Mouse (Mus musculus) hindbrain, embryonic 12.5 days (tissue): ENCODE measurements around the gene Nfia. TPM values are rescaled to one million over a fixed set of nuclear protein-coding genes. Genes with fewer than 3 reads are reported as not detected.

ENCODE experiments used
- ATAC-seq: fragments of 200-750 bp; cut with Nextera tagmentation; 2 replicates; pipeline ENCODE4 v1.8.0; 2017; ENCODE audit warnings: moderate TSS enrichment; ENCODE audit not compliant: low FRiP score
- H3K27ac ChIP-seq: fragments of 300-500 bp; sonication (generic); 2 replicates; pipeline ENCODE4 v1.5.1; 2016; ENCODE audit warnings: mild to moderate bottlenecking
- H3K27me3 ChIP-seq: fragments of 300-500 bp; sonication (generic); 2 replicates; pipeline ENCODE4 v1.6.1; 2016; ENCODE audit warnings: mild to moderate bottlenecking
- H3K36me3 ChIP-seq: fragments of 300-500 bp; sonication (generic); 2 replicates; pipeline ENCODE4 v1.6.1; 2016; ENCODE audit warnings: mild to moderate bottlenecking
- H3K4me1 ChIP-seq: fragments of 300-500 bp; sonication (generic); 2 replicates; pipeline ENCODE4 v1.6.1; 2016
- H3K4me2 ChIP-seq: fragments of 300-500 bp; sonication (generic); replicated peaks from 2 replicates; pipeline ENCODE4 v1.6.1; 2016; ENCODE audit warnings: mild to moderate bottlenecking
- H3K4me3 ChIP-seq: fragments of 300-500 bp; sonication (generic); 2 replicates; pipeline ENCODE4 v1.5.1; 2016; ENCODE audit warnings: mild to moderate bottlenecking
- H3K9ac ChIP-seq: fragments of 300-500 bp; sonication (generic); 2 replicates; pipeline ENCODE4 v1.6.1; 2016; ENCODE audit warnings: mild to moderate bottlenecking, moderate library complexity
- H3K9me3 ChIP-seq: fragments of 300-500 bp; sonication (generic); replicated peaks from 2 replicates; pipeline ENCODE4 v1.6.1; 2016; ENCODE audit warnings: mild to moderate bottlenecking
- WGBS: fragments of 180-500 bp; shearing (Covaris S2); methylation state at CpG from one replicate; pipeline ENCODE4 v1.1.7; 2016; 5-methylcytosine and 5-hydroxymethylcytosine counted together
- polyA plus RNA-seq: library from polyadenylated mRNA; unstranded; fragments of >200 nt; fragmentation: Nextera tagmentation; extraction: Ambion mirVana; gene quantifications from 2 replicates; pipeline ENCODE4 v1.2.1, GENCODE M21; 2016

Nfia gene
- polyA plus RNA-seq, 1 experiment from 2014 or later, result 58.4 TPM

DNA sequence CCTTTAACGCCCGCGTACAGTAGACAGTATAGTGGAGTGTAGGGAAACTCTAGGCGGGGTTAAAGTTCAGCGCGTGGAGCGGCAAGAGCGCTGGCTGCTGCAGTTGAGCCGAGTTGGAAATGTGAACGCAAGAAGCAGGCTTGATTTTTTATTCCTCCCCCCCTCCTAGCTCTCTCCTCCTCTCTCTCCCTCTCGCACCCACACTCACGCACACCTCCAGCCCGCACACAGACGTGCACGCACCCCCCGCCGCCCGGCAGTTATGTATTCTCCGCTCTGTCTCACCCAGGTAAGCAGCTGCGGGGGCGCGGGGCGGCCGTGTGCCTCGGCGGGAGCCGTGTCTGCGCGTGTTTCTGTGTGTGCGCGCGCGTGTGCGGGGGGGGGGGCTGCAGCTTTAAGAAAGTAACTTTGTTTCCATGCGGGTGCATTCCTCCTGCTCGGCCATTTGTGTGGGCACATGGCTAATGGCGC is 5.2 kb downstream of the Nfia start, which contains the start of gene E130114P18Rik:
Gene E130114P18Rik (minus strand): TSS at position 373 of the 471 bp plus-strand sequence.
- ATAC-seq, result peak; percentile 75
- H3K27ac ChIP-seq, result peak within 1 kb of the TSS; percentile 94
- peaks cover 31% of the 10 kb centered on the region for H3K4me1 ChIP-seq
- WGBS, result under 1% methylated on average over 35 of the region's 37 CpGs
- H3K9ac ChIP-seq, result peak within 1 kb of the TSS; percentile 93
- H3K4me3 ChIP-seq, result peak within 1 kb of the TSS; percentile 74
- H3K27me3 ChIP-seq, result peaks cover 8% of the 10 kb centered on the region; the same call in 1 of the 2 replicates
- peak within 1 kb of the TSS; percentile 84 for H3K4me2 ChIP-seq
- H3K9me3 ChIP-seq, result no peaks in the 10 kb centered on the region
- peaks cover 3% of the 10 kb centered on the region; the same call in 1 of the 2 replicates for H3K36me3 ChIP-seq

DNA sequence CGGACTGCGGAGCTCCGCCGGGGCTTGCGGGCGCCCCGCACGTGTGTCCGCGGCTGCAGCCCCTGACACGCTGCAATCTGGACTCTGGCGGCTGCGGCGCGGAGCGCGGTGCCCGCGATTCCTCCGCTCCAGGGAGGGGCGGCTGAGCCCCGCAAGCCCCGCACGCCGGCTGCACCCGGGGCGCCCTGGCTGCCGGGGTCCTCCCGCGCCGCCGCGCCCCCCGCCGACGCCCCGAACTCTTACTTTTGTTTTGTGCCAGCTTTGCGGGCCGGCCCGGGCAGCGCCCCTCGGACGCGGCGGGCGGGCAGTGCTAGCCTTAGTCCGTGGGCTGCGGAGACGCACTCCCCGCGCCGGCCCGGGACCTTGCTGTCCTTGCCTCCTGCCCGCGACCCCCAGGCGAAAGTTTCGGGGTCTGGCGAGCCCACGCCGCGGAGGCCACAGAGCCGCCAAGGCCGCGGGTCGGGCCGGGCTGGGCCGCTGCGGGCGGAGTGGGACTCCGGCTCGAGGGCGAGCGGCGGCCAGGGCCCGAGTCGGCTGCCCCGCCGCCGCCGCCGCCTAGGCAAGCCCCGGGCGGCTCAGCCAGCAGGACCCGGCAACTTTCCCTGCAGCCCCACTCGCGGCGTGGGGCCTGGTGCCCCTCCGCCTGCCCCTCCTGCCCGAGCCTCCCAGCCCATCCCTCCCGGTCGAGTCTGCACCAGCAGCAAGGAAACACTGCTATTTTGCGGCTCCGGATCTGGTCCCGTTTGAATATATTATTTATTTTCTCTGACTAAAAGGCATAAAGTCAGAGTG is 5.9 kb downstream of the Nfia start:
- H3K27ac ChIP-seq, result peak overlapping the region; percentile 94
- peak overlapping the region; percentile 84 for H3K4me2 ChIP-seq
- 1% methylated on average over 58 of the region's 94 CpGs for WGBS
- H3K9me3 ChIP-seq, result no peaks in the 10 kb centered on the region
- peak overlapping the region; percentile 93 for H3K9ac ChIP-seq
- H3K36me3 ChIP-seq, result peaks cover 10% of the 10 kb centered on the region
- H3K27me3 ChIP-seq, result peaks cover 8% of the 10 kb centered on the region; the same call in 1 of the 2 replicates
- H3K4me1 ChIP-seq, result peaks cover 30% of the 10 kb centered on the region
- peak; percentile 12; the same call in 1 of the 2 replicates for ATAC-seq
- H3K4me3 ChIP-seq, result peak overlapping the region; percentile 74

DNA sequence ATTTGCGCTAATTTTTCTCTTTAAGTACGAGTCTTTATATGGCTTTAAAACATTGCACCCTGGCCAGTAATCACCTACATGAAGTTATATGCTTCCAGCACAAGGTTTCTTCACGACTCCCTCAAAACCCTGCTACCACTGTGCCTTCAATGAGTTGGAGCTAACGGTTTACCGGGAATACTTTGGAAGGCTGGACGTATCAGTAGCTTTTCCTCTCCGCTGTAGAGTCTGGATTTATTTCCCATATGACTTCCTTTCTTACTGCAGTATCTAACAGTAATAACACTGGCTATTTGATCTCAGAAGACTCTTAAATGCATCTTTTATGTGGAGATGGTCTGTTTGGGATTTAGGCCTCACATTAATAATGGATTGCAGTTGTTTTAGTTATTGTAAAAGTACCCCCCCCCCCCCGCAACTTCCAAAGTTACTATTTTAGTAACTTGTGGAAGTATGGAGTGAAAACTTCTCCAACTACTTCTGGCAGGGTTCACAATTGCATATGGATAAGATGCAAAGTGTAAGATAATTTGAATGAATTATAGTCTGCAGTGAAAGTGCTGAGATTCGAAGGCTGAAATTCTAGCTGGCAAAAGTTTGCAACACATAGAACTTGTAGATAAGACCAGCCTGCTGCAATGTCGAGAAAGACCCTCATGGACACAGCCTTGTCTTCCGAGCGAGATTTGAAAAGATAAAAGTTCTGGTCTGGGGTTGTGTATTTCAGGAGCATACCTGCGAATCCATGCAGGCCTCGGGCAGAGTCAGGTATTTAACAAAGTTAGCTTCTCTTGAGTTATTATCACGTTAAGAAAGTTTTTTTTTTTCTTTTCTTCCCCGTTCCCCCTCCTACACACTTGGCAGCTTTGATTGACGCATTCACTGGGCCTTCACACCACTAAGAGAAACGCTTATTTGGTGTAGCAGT is 6.7 kb downstream of the Nfia start:
- no peaks in the 10 kb centered on the region for H3K9me3 ChIP-seq
- H3K27ac ChIP-seq, result peak overlapping the region; percentile 94
- peaks cover 12% of the 10 kb centered on the region for H3K36me3 ChIP-seq
- 6% methylated on average over 18 of the region's 18 CpGs for WGBS
- peaks cover 23% of the 10 kb centered on the region for H3K4me1 ChIP-seq
- peak overlapping the region; percentile 93 for H3K9ac ChIP-seq
- H3K4me3 ChIP-seq, result peak overlapping the region; percentile 74
- peak overlapping the region; percentile 84 for H3K4me2 ChIP-seq
- no peak for ATAC-seq
- peaks cover 8% of the 10 kb centered on the region; the same call in 1 of the 2 replicates for H3K27me3 ChIP-seq

DNA sequence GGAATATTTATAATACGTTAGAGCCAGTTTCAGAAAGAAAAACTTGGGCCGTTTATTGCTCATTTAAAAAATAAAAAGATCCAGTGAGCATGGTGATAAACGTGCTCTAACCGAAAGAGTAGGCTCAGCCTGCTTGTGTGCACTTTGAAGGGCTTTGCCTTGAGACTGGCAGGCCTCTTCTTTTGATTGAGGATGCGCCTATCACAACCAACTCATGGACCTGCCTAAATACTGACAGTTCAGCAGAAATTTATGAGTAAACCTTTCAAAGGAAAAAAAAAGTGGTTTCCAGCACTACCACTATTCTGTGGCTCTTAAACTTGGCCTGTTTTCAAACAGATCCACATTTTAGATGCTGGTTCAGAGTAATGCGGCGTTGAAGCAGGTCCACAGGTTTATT is 7.5 kb downstream of the Nfia start:
- WGBS, result 28% methylated on average over 7 of the region's 7 CpGs
- H3K4me1 ChIP-seq, result peaks cover 16% of the 10 kb centered on the region
- peak overlapping the region; percentile 74 for H3K4me3 ChIP-seq
- H3K27me3 ChIP-seq, result peaks cover 7% of the 10 kb centered on the region; the same call in 1 of the 2 replicates
- no peak for ATAC-seq
- H3K9me3 ChIP-seq, result no peaks in the 10 kb centered on the region
- peak overlapping the region; percentile 93; the same call in 1 of the 2 replicates for H3K9ac ChIP-seq
- peak overlapping the region; percentile 84 for H3K4me2 ChIP-seq
- H3K36me3 ChIP-seq, result peaks cover 12% of the 10 kb centered on the region
- H3K27ac ChIP-seq, result peak overlapping the region; percentile 94; the same call in 1 of the 2 replicates

DNA sequence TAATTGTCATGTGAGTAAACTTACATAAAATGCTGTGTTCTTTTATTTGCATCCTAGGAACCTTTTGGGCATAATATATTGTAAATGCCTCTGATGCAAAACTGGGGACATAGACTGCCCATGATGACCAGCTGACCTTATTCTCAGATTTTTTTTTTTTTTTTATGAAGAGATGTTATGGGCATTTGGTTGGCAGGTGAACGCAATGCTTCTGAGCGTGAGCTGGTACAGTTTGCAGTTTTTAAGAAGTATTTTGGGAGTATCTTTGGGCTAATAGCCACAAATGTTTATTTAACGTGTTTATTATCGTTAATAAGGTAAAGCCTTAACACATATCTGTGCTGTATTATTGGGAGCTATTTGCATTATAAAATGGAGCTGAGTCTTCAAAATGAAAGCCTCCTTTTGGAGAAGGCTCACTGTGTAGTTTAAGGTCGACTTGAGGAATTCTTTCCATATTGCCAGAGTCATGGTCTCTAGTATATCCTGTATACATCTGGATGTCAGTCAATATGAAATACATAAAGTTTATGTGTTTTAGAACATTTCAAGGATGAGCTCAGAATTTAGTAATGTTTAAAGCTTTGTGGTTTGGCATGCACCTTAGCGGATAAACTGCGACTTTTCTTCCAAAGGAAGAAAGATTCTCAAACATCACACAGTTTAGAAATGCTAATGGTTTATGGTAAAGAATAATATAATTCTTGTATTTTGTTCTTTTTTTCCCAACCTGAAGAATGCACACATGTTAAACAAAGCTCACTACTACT is 8.3 kb downstream of the Nfia start:
- peaks cover 12% of the 10 kb centered on the region for H3K36me3 ChIP-seq
- peaks cover 4% of the 10 kb centered on the region; the same call in 1 of the 2 replicates for H3K27me3 ChIP-seq
- peaks cover 14% of the 10 kb centered on the region for H3K4me1 ChIP-seq
- ATAC-seq, result no peak
- peak overlapping the region; percentile 6; the same call in 1 of the 2 replicates for H3K4me3 ChIP-seq
- WGBS, result 71% methylated on average over 7 of the region's 7 CpGs
- H3K4me2 ChIP-seq, result peak overlapping the region; percentile 84
- H3K27ac ChIP-seq, result no peak overlapping the region
- no peaks in the 10 kb centered on the region for H3K9me3 ChIP-seq
- H3K9ac ChIP-seq, result no peak overlapping the region; the same call in 1 of the 2 replicates

DNA sequence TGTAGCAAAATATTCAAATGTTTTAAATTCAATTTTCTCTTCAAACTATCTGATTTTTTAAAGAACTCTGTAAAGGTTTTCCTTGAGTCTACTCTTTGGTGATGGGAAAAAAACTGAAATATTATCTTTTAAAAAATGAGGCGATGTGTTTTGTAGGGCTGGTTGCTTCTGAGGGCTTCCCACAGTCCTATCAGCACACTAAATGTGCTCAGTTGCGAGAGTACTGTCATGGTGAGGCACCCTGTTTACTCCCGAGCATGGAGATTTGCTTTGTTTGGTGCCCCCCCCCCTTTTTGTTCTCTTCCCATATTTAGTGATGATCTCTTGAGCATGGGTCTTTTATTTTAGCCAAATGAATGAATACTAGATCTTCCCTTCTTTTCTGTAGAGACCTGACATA is 9.5 kb downstream of the Nfia start:
- Histone ChIP-seq H3K4me2 (no peak overlapping the region), H3K4me1 (peaks cover 6% of the 10 kb centered on the region), H3K9ac (no peak overlapping the region), H3K27me3 (0 out of 2 replicates have a peak, but pooled peaks cover 4% of the 10 kb centered on the region), H3K4me3 (no peak overlapping the region), H3K9me3 (no peaks in the 10 kb centered on the region), H3K27ac (no peak overlapping the region), H3K36me3 (peaks cover 12% of the 10 kb centered on the region)
- no peak for ATAC-seq
- 83% methylated on average over 3 of the region's 3 CpGs for WGBS

DNA sequence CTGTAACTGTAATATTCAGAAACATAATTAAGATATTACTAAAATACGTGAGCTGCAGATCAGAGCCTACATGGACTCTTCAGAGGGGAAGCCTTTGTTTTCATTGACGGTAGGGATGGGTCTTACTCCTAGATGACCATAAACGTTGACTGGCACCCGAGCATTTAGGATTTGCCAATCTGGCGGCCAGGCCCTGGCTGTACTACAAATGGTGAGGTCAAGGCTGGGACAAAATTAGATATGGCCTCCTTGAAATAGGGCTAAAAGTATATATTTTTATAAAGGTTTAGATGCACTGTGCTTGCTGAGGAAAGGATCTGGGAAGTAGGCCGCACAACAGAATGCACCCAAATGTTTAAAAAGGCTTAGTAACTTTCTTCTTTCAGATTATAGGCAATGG is 10.0 kb downstream of the Nfia start:
- H3K27me3 ChIP-seq, result 0 out of 2 replicates have a peak, but pooled peaks cover 4% of the 10 kb centered on the region
- H3K9ac ChIP-seq, result no peak overlapping the region
- peaks cover 12% of the 10 kb centered on the region for H3K36me3 ChIP-seq
- no peak overlapping the region for H3K27ac ChIP-seq
- 87% methylated on average over 6 of the region's 6 CpGs for WGBS
- H3K4me3 ChIP-seq, result no peak overlapping the region
- ATAC-seq, result no peak
- H3K9me3 ChIP-seq, result no peaks in the 10 kb centered on the region
- peaks cover 6% of the 10 kb centered on the region; the same call in 1 of the 2 replicates for H3K4me1 ChIP-seq
- H3K4me2 ChIP-seq, result no peak overlapping the region

DNA sequence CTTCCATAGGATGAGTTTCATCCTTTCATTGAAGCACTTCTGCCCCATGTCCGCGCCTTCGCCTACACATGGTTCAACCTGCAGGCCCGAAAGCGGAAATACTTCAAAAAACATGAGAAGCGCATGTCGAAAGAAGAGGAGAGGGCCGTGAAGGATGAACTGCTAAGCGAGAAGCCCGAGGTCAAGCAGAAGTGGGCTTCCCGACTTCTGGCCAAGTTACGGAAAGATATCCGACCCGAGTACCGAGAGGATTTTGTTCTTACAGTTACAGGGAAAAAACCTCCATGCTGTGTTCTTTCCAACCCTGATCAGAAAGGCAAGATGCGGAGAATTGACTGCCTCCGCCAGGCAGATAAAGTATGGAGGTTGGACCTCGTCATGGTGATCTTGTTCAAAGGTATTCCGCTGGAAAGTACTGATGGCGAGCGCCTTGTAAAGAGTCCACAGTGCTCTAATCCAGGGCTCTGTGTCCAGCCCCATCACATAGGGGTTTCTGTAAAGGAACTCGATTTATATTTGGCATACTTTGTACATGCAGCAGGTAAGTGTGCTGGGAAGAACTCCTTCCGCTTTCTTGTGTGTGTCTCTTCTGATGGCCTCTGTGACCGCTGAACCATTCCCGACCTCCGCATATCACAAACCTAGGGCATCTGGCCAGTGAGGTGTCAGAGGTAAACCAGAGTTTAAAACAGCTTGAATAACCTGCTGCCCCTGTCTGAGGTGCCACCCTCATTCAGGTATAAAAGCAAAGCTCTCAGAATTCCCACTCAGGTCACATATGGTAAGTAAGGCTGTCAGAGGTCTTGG is 10.7 kb downstream of the Nfia start:
- no peaks in the 10 kb centered on the region for H3K9me3 ChIP-seq
- no peak overlapping the region for H3K4me2 ChIP-seq
- ATAC-seq, result no peak
- peaks cover 6% of the 10 kb centered on the region; the same call in 1 of the 2 replicates for H3K4me1 ChIP-seq
- no peak overlapping the region for H3K27ac ChIP-seq
- 91% methylated on average over 26 of the region's 26 CpGs for WGBS
- H3K4me3 ChIP-seq, result no peak overlapping the region
- H3K27me3 ChIP-seq, result 0 out of 2 replicates have a peak, but pooled peaks cover 4% of the 10 kb centered on the region
- H3K9ac ChIP-seq, result no peak overlapping the region
- peaks cover 12% of the 10 kb centered on the region for H3K36me3 ChIP-seq

DNA sequence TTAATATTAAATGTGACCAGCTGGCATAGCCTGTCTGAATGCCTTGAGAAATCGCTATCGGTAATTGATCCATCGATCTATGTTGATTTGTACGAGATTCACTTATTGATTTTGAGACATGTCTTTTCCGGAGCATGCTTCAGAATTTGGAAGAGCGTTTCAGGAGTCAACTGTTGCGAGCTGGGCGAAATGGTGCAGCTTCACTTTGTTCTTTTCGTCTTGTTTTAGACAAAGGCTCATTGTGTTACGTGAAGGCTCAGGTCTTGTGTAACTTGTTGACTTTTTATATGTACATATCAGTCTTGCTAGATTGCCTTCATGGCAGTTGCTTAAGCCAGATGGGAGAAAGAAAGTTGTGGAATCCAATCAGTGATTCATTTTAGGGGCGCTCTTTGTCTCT is 11.7 kb downstream of the Nfia start:
- H3K9ac ChIP-seq, result no peak overlapping the region
- H3K4me3 ChIP-seq, result no peak overlapping the region
- H3K27ac ChIP-seq, result no peak overlapping the region
- peaks cover 12% of the 10 kb centered on the region for H3K36me3 ChIP-seq
- H3K9me3 ChIP-seq, result no peaks in the 10 kb centered on the region
- H3K4me1 ChIP-seq, result peaks cover 7% of the 10 kb centered on the region; the same call in 1 of the 2 replicates
- 79% methylated on average over 11 of the region's 11 CpGs for WGBS
- no peak overlapping the region for H3K4me2 ChIP-seq
- H3K27me3 ChIP-seq, result 0 out of 2 replicates have a peak, but pooled peaks cover 4% of the 10 kb centered on the region
- no peak for ATAC-seq

DNA sequence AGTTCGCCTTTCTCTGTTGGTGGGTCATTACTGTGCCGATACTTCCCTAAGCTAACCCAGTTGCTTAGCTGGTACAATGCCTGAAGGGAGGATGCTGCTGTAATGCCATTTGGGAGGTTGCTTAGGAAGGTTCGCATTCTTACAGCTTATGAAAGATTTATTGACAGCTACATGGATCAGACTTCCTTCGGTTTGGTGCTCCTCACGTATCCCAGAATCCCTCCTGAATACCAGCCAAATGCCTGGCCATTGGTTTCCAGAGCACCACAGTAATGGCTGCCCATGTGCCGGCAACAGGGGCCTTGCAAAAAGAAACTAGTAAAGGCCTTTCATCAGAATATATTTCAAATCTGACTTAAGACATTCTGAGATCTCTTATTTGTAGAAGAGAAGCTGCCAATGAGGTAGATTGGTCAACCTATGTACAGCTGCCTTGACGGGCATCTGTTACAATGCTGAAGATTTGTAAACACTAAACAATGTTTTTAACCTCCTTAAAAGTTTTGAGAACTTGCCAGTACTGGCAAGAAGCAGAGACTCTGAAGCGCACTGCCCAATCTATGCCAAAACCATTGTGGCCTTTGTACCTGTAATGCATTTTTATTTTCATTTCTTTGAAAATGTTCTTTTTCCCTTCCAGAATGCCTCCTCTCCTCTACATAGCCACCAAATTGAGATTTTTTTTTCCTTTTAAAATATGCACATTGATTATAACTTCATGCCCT is 13.2 kb downstream of the Nfia start:
- H3K27me3 ChIP-seq, result no peaks in the 10 kb centered on the region
- no peak for ATAC-seq
- H3K4me2 ChIP-seq, result no peak overlapping the region
- WGBS, result 87% methylated on average over 8 of the region's 8 CpGs
- H3K27ac ChIP-seq, result no peak overlapping the region
- no peaks in the 10 kb centered on the region for H3K9me3 ChIP-seq
- H3K36me3 ChIP-seq, result peaks cover 12% of the 10 kb centered on the region
- H3K4me1 ChIP-seq, result peaks cover 3% of the 10 kb centered on the region; the same call in 1 of the 2 replicates
- H3K9ac ChIP-seq, result no peak overlapping the region
- no peak overlapping the region for H3K4me3 ChIP-seq
